Mouse (Mus musculus) neural tube, embryonic 14.5 days (tissue): ENCODE measurements around the gene Nckap5. TPM values are rescaled to one million over a fixed set of nuclear protein-coding genes. Genes with fewer than 3 reads are reported as not detected.

Experiments
- ATAC-seq: fragments of 200-750 bp; cut with Nextera tagmentation; 2 replicates; pipeline ENCODE4 v1.8.0; 2017; ENCODE audit warnings: low read depth, mild to moderate bottlenecking, moderate TSS enrichment, moderate library complexity
- H3K27ac ChIP-seq: fragments of 300-500 bp; sonication (generic); 2 replicates; pipeline ENCODE4 v1.5.1; 2014; ENCODE audit warnings: low read depth, mild to moderate bottlenecking, control low read depth, low read length, moderate library complexity, mixed read lengths
- H3K27me3 ChIP-seq: fragments of 300-500 bp; sonication (generic); 2 replicates; pipeline ENCODE4 v1.6.1; 2014; ENCODE audit warnings: low read length; ENCODE audit not compliant: control insufficient read depth, insufficient read depth
- H3K36me3 ChIP-seq: fragments of 300-500 bp; sonication (generic); 2 replicates; pipeline ENCODE4 v1.6.1; 2014; ENCODE audit warnings: low read length, mixed read lengths; ENCODE audit not compliant: control insufficient read depth, insufficient read depth
- H3K4me1 ChIP-seq: fragments of 300-500 bp; sonication (generic); 2 replicates; pipeline ENCODE4 v1.6.1; 2014; ENCODE audit warnings: low read length; ENCODE audit not compliant: control insufficient read depth, insufficient read depth
- H3K4me2 ChIP-seq: fragments of 300-500 bp; sonication (generic); 2 replicates; pipeline ENCODE4 v1.6.1; 2014; ENCODE audit warnings: mild to moderate bottlenecking, low read depth, low read length, control low read depth
- H3K4me3 ChIP-seq: fragments of 300-500 bp; sonication (generic); 2 replicates; pipeline ENCODE4 v1.5.1; 2014; ENCODE audit warnings: low read depth, low read length, control low read depth, mixed read lengths
- H3K9ac ChIP-seq: fragments of 300-500 bp; sonication (generic); replicated peaks from 2 replicates; pipeline ENCODE4 v1.6.1; 2014; ENCODE audit warnings: low read depth, mild to moderate bottlenecking, control low read depth, low read length, mixed read lengths
- H3K9me3 ChIP-seq: fragments of 300-500 bp; sonication (generic); 2 replicates; pipeline ENCODE4 v1.6.1; 2016; ENCODE audit warnings: low read length; ENCODE audit not compliant: control insufficient read depth
- WGBS: fragments of 180-500 bp; shearing (Covaris S2); extraction: QIAGEN DNeasy Blood & Tissue Kit; methylation state at CpG from one replicate; pipeline ENCODE4 v1.1.7; 2014; 5-methylcytosine and 5-hydroxymethylcytosine counted together
- polyA plus RNA-seq: library from polyadenylated mRNA; unstranded; fragments of >200 nt; fragmentation: Nextera tagmentation; extraction: Ambion mirVana; gene quantifications from 2 replicates; pipeline ENCODE4 v1.2.1, GENCODE M21; 2014

Nckap5 gene
- polyA plus RNA-seq, result 19.0 and 22.4 TPM in 2 replicates

DNA sequence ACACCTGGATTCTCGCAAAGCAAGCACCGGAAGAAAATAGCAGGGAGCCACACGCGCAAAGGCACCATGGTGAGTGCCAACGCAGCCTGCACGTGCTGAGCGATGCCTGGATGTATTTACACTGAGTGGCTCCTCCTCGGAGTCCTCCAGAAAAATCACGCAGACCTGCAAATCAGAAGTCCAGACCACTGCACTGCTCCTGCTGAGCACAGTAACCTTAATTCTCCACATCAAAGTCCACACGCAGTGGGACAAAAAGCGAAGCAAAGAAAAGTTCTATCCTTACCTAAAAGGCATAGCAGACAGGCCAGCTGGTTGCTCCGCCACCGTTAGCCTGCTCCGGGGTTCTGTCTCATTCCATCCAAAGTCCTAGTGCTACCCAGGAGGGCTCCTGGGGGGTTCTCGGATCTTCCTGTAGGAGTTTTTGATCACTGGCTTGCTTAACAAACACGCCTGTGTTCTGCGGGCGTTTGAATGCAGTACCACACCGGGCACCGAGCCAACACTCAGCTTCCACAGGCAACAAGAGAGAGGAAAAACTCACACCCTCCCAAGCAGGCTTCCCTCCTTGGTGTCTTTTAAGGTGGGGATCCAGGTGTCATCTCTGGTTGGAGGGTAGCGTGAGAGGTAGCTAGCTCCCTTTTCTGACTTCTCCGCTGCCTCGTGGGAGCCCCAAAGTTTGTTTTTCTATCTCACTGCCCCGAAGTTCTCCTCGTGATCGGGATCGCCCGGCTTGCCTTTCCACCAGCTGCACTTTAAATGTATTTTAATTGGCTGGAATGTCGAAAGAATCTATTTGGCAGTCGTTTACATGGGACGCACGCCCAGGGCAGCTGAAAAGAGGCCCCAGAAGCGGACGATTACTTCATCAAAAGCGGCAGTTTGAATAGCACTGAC, at the start of gene Nckap5:
Gene Nckap5, minus strand, starts transcription at position 769 of the 897 bp plus-strand sequence.
- peak within 1 kb of the TSS; percentile 63 for H3K4me2 ChIP-seq
- H3K4me1 ChIP-seq, result peaks cover 4% of the 10 kb centered on the region; the same call in 1 of the 2 replicates
- peak; percentile 88 for ATAC-seq
- peak within 1 kb of the TSS; percentile 2 for H3K27ac ChIP-seq
- 2% methylated on average over 35 of the region's 35 CpGs for WGBS
- H3K36me3 ChIP-seq, result no peaks in the 10 kb centered on the region
- H3K9me3 ChIP-seq, result no peaks in the 10 kb centered on the region
- H3K27me3 ChIP-seq, result no peaks in the 10 kb centered on the region
- H3K4me3 ChIP-seq, result peak within 1 kb of the TSS; percentile 27
- H3K9ac ChIP-seq, result peak within 1 kb of the TSS; percentile 21; the same call in 1 of the 2 replicates

DNA sequence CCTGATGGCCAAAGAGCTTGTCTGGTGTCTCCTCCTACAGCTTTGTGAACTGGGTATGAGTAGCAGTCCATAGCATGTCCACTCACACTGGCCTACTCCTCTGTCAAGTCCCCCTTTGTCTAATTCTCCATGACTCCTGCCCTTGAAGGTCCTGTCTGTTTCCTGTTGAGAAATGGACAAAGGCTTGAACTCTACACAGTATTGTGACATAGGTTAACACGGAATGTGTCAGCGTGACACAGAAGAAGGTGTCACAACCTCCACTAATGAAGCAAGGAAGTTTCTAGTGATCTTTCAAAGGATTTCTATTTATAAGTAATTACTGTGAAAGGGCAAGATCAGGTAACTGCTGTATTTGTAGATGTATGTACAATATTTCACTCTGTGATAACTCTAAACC, 46.9 kb upstream of the Nckap5 start:
- 97% methylated on average over 2 of the region's 2 CpGs for WGBS

DNA sequence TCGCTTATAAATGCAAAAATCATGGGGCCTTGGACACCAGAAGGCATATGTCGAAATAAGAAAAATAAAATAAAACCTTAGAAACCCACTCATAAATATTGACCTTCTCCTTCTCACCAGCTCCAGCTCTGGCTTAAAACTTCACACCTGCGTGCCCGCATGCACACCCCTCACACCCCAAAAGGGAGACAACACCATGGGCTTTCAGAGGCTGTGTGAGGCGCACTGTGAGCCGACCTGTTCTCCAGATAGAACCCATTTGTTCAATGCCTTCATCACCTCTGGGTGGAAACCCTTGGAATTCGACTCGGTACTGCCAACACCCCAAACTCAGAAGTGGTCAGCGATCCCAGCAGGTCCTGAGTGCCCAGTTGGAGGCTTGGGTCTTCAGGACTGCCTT, 37.8 kb upstream of the Nckap5 start:
- Histone ChIP-seq H3K36me3 (no peaks in the 10 kb centered on the region), H3K9me3 (no peaks in the 10 kb centered on the region), H3K27ac (no peak overlapping the region), H3K9ac (no peak overlapping the region), H3K4me3 (no peak overlapping the region), H3K4me2 (no peak overlapping the region), H3K4me1 (0 out of 2 replicates have a peak, but pooled peaks cover 7% of the 10 kb centered on the region), H3K27me3 (no peaks in the 10 kb centered on the region)
- no peak for ATAC-seq
- WGBS, result 91% methylated on average over 9 of the region's 9 CpGs

More for the DNA sequence above, 46.9 kb upstream of the Nckap5 start:
- Histone ChIP-seq H3K9me3 (no peaks in the 10 kb centered on the region), H3K27ac (no peak overlapping the region), H3K4me3 (no peak overlapping the region), H3K36me3 (no peaks in the 10 kb centered on the region), H3K4me1 (no peaks in the 10 kb centered on the region), H3K9ac (no peak overlapping the region), H3K27me3 (no peaks in the 10 kb centered on the region), H3K4me2 (no peak overlapping the region)
- no peak for ATAC-seq

DNA sequence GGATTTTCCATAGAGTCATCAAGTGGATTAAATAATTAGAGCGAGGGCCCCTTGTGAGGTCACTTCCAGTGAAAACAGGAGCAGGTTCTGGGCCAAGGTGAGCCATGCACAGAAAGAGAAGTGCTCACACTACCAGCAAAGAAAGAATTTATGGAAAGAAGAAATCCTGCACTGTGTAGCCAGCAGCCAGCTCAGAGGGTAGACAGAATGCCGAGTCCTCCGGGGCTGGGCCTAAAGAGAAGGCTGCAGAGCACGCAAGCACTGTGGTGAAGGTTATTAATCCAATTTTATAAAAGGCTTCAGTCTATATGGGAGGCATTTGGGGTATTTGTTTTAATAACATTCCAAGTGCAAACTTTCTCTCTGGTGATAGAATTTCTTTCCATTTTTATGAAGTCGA, 37.3 kb upstream of the Nckap5 start:
- Histone ChIP-seq H3K4me3 (no peak overlapping the region), H3K9me3 (no peaks in the 10 kb centered on the region), H3K27ac (no peak overlapping the region), H3K4me1 (0 out of 2 replicates have a peak, but pooled peaks cover 7% of the 10 kb centered on the region), H3K27me3 (no peaks in the 10 kb centered on the region), H3K36me3 (no peaks in the 10 kb centered on the region), H3K9ac (no peak overlapping the region), H3K4me2 (no peak overlapping the region)
- 86% methylated on average over 5 of the region's 5 CpGs for WGBS
- ATAC-seq, result no peak

DNA sequence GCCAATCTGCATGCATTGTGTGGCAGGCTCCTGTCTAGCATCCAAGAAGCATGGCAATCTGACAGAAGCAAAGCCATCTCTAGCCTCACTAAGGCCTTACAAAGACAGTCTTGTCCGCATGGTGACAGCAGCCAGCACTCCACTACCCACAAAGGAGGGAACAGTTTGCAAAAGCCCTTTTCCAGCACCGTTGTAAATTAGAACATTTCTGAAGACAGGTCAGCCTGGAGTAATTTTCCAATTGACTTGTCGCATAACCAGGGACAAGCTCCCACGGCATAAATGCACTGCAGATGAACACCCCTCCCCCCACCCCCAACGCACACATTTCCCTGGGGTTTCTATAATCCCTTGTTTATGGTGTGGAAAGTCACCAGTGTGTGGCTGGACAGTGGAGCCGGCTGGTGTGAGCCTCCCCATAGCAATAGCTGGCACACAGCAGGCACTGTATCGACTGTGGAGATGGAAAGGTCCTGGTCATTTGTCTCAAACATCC, 35.0 kb upstream of the Nckap5 start:
- H3K4me2 ChIP-seq, result no peak overlapping the region; the same call in 1 of the 2 replicates

DNA sequence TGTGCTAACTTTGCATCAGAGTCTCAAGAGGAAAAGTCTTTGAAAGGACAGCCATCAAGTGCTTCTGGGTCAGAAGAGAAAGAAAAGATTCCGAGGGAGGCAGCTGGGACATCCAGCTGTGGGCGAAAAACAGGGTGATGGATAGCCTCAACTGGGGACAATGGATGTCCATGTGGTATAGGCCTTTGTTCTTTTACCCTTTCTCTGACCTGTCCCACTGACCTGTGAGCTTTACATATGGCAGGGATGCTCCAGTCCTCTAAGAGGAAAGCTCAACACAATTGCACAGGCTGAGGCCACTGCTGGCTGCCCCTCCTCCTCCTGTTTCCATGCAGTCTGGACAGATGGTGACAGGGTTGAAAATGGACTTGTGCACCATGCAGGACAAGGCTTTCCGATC, 31.2 kb upstream of the Nckap5 start:
- ATAC-seq, result no peak
- 23% methylated on average over 3 of the region's 3 CpGs for WGBS
- Histone ChIP-seq H3K27me3 (no peaks in the 10 kb centered on the region), H3K4me3 (no peak overlapping the region), H3K9ac (no peak overlapping the region), H3K4me2 (no peak overlapping the region), H3K4me1 (0 out of 2 replicates have a peak, but pooled peaks cover 7% of the 10 kb centered on the region), H3K36me3 (no peaks in the 10 kb centered on the region), H3K9me3 (no peaks in the 10 kb centered on the region), H3K27ac (no peak overlapping the region)

More for the DNA sequence above, 35.0 kb upstream of the Nckap5 start:
- H3K4me1 ChIP-seq, result 0 out of 2 replicates have a peak, but pooled peaks cover 7% of the 10 kb centered on the region
- no peak overlapping the region for H3K4me3 ChIP-seq
- ATAC-seq, result peak; percentile 88
- no peaks in the 10 kb centered on the region for H3K36me3 ChIP-seq
- no peaks in the 10 kb centered on the region for H3K27me3 ChIP-seq
- WGBS, result 4% methylated on average over 7 of the region's 7 CpGs
- H3K9me3 ChIP-seq, result no peaks in the 10 kb centered on the region
- no peak overlapping the region for H3K9ac ChIP-seq
- peak overlapping the region; percentile 36 for H3K27ac ChIP-seq

DNA sequence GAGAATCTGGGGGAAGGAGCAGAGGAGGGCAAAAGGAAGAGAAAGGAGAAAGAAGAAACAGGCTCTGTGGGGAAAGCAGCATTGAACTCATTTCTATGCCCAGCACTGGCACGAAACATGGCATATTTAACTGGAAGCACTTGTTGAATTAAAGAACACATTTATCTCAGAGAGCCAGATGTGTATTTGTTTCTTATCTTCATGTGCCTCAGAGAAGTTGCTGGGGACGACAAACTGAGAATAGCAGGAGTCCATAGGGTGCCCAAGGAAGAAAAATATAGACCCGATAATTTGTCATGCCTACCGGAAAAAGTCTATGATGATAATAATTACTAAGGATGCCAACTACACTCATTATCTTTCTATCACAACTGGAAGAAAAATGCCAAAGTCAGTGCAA, 29.9 kb upstream of the Nckap5 start:
- Histone ChIP-seq H3K36me3 (no peaks in the 10 kb centered on the region), H3K4me3 (no peak overlapping the region), H3K27ac (no peak overlapping the region), H3K27me3 (no peaks in the 10 kb centered on the region), H3K9ac (no peak overlapping the region), H3K4me2 (no peak overlapping the region), H3K9me3 (no peaks in the 10 kb centered on the region), H3K4me1 (0 out of 2 replicates have a peak, but pooled peaks cover 3% of the 10 kb centered on the region)
- no peak for ATAC-seq
- WGBS, result 88% methylated on average over 4 of the region's 4 CpGs

DNA sequence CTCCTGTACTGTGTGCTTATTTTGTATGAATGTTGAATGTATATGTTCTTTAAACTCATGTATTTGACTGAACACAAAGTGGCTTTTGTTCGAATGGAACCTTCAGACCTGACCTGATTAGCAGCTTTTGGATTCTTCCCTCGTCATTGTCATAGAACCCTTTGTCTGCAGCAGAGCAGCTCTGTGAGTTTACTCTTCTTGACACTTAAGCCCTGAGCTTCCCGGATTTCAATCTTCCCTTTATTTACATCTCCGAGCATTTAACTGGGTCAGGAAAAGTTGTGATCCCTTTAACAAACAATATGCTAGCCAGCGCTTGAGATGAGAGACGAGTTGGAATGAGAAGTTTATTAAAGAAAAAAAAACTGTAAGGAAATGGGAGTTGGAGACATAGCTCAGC, 18.9 kb upstream of the Nckap5 start:
- H3K27me3 ChIP-seq, result no peaks in the 10 kb centered on the region
- 60% methylated on average over 6 of the region's 6 CpGs for WGBS
- H3K4me1 ChIP-seq, result no peaks in the 10 kb centered on the region
- H3K27ac ChIP-seq, result no peak overlapping the region
- no peak overlapping the region for H3K4me2 ChIP-seq
- ATAC-seq, result no peak
- H3K9me3 ChIP-seq, result no peaks in the 10 kb centered on the region
- H3K36me3 ChIP-seq, result no peaks in the 10 kb centered on the region
- no peak overlapping the region for H3K4me3 ChIP-seq
- H3K9ac ChIP-seq, result no peak overlapping the region

DNA sequence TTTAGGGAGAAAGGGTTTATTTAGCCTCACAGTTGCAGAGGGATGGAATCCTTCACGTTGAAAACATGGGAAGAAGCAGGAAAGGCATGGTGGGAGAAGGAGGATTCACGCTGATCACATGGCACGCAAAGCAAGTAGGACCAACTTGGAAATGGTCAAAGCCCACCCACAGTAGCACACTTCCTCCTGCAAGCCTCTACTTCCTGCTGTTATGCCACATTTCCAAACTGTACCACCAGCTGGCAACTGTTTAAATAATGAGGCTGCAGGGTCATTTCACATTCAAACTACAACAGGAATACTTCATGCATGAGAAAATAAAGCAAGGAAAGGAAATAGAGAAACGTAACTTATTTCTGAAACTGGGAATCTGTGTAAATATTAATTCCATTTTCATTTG, 15.7 kb upstream of the Nckap5 start:
- no peak overlapping the region for H3K4me2 ChIP-seq
- 61% methylated on average over 4 of the region's 4 CpGs for WGBS
- H3K4me3 ChIP-seq, result no peak overlapping the region
- no peak for ATAC-seq
- H3K9me3 ChIP-seq, result no peaks in the 10 kb centered on the region
- H3K9ac ChIP-seq, result no peak overlapping the region
- H3K27ac ChIP-seq, result no peak overlapping the region
- H3K27me3 ChIP-seq, result no peaks in the 10 kb centered on the region
- no peaks in the 10 kb centered on the region for H3K36me3 ChIP-seq
- H3K4me1 ChIP-seq, result no peaks in the 10 kb centered on the region
